Mouse (Mus musculus) layer of hippocampus, adult 11-12 months (tissue): Measurements from ENCODE around the gene Gm6309.
"Not testable (repeated sequence)": the region's sequence is repeated elsewhere in the genome, so short reads cannot be mapped to it uniquely, and the experiment has no call there.

ENCODE experiments used
- DNase-seq: peaks from one replicate; pipeline ENCODE4 v3.0.0; 2022; ENCODE audit warnings: low spot score

Gm6309 gene

DNA sequence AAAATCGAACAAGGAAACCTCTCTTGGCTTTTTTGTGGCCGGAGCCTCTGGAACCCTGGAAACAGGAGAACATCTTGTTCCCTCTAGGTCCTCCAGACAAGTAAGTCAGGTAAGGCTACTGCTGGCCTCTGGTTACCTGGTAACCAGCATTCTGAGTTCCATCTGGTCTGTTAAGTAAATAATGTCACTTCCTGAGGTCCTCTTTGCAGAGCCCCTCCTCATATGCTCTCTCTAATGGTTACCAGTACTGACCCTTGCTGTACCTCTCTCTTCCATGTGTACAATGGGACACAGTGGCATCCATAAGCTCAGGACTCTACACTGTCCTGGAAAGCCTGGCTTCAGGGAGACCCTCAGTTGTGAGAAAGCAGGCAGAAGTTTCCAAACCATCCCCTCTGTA lies at the start of gene Gm6309:
Gene Gm6309, minus strand, starts transcription at position 101 of the 400 bp plus-strand sequence.
- DNase-seq = not testable (repeated sequence)

DNA sequence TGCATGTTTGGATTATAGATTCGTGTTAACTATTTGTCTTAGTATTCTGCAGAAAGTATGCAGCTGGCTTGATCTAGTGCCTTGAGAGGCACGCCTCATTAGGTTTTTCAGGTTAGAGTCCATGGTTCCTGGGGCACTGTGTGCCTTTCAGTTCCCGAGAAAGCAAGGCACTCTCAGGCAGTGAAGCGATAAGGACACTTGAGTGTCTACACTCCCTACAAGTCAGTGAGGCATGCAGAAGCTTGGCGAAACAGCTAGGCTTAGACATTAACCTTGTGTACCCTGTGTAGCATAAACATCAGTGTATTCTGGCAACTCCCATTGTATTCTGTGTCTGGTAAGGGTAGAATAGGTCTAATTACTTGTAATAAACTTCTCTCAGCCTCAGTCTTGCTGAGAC lies 35.0 kb upstream of the Gm6309 start:
- no peak for DNase-seq

DNA sequence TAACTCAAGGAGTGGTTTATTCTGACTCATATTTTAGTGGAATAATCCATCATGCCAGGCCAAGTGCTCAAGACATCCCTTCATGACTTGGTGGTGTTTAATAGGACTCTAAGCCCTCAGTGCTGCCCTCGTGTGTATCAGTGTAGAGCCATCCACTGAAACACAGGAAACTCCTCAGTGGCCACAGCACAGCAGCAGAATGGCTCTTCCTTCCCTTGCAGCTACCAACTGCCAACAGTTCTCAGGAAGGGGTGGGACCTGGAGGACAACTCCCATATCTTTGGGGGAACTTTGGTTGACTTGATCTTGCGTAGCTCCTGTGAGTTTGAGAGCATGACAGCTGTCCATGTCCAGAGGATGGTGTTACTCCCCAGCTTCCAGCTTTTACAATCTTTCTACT lies 33.4 kb upstream of the Gm6309 start:
- no peak for DNase-seq

DNA sequence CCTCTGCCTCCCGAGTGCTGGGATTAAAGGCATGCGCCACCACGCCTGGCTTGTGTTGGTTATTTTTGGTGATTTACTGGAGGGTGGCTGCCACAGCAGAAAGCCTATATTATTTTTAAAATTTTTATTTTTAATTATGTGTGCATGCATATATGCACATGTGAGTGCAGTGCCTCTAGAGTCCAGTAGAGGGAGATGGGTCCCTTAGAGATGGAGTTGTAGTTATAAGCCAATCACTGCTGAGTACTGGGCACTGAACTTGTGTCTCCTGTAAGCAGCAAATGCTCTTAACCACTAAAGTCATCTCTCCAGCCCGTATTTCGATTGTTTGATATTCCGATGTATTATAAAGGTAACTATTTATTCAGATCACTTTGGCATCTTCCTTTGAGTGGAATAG lies 30.1 kb upstream of the Gm6309 start:
- no peak for DNase-seq

DNA sequence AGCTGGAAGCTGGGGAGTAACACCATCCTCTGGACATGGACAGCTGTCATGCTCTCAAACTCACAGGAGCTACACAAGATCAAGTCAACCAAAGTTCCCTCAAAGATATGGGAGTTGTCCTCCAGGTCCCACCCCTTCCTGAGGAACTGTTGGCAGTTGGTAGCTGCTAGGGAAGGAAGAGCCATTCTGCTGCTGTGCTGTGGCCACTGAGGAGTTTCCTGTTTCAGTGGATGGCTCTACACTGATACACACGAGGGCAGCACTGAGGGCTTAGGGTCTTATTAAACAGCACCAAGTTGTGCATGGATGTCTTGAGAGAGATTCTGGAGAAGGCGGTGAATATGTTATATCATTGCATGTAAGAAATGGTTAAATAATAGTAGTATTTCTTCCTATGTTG lies 29.0 kb upstream of the Gm6309 start:
- no peak for DNase-seq

- no peak for DNase-seq
Observed at GRCm38 (mm10) chr5:146199073-146199472, 28.6 kb upstream of the Gm6309 start.

- DNase-seq = no peak
Observed at GRCm38 (mm10) chr5:146193360-146193759, 22.8 kb upstream of the Gm6309 start.

GRCm38 (mm10) chr5:146190501-146191269 lies 20.2 kb upstream of the Gm6309 start:
- no peak for DNase-seq

DNA sequence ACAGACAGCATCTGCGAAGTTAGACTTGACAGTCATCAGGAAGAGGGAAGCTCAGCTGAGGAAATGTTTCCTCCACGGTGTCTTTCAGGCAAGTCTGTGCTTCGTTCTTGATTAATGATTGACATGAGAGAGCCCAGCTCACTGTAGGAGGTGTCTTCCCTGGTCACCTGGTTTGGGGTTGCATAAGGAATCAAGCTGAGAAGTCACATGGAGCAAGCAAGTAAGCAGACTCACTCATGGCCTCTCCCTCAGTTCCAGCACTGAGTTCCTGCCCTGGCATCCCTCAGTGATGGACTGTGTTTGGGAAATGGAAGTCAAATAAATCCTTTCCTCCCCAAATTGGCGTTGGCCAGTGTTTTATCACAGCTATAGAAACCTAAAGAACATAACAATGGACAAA lies 19.6 kb upstream of the Gm6309 start:
- no peak for DNase-seq

- no peak for DNase-seq
Observed at GRCm38 (mm10) chr5:146188712-146189111, 18.2 kb upstream of the Gm6309 start.

GRCm38 (mm10) chr5:146188144-146188543 lies 17.6 kb upstream of the Gm6309 start:
- no peak for DNase-seq

DNA sequence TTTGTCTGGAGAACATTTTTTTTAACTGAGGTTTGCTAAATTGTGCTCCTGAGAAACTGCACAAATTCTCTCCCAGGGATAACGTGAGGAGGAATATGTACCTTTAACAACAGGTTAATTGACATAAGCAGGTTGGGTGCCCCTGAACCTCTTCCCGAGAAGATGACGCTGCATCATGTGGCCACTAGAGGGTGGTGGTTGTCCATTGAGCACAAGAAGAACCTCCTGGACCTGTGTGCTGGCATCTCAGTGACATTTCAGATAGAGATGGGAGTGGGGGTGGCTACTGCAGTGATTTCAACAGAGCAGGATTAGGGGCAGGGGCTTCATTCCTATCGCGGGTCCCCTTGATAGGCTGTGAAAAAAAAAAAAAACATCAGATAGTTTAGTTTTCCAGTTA lies 16.9 kb upstream of the Gm6309 start:
- DNase-seq = peak; percentile 72

DNA sequence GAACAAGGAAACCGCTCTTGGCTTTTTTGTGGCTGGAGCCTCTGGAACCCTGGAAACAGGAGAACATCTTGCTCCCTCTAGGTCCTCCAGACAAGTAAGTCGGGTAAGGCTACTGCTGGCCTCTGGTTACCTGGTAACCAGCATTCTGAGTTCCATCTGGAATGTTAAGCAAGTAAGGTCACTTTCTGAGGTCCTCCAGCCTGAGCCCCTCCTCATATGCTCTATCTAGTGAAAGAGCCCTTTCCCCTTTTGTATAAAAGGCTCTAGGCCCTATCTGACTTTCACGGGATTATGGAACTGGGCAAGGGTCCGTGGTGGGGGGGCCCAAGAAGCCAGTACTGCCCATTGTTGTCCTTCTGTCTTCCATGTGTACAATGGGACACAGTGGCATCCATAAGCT lies 14.7 kb upstream of the Gm6309 start, which contains the start of gene 1700001J03Rik:
Gene 1700001J03Rik, minus strand, starts transcription at position 101 of the 400 bp plus-strand sequence.
- DNase-seq = not testable (repeated sequence)

- not testable (repeated sequence) for DNase-seq
Observed at GRCm38 (mm10) chr5:146172744-146173143, 2.2 kb upstream of the Gm6309 start.

GRCm38 (mm10) chr5:146160439-146160838 lies 10.1 kb downstream of the Gm6309 start, which contains the start of gene Gm5565:
Gene Gm5565, minus strand, starts transcription at chr5:146160539.
- not testable (repeated sequence) for DNase-seq

GRCm38 (mm10) chr5:146158326-146158725 lies 12.2 kb downstream of the Gm6309 start:
- not testable (repeated sequence) for DNase-seq

- DNase-seq = no peak
Observed at GRCm38 (mm10) chr5:146150454-146150853, 20.1 kb downstream of the Gm6309 start.

DNA sequence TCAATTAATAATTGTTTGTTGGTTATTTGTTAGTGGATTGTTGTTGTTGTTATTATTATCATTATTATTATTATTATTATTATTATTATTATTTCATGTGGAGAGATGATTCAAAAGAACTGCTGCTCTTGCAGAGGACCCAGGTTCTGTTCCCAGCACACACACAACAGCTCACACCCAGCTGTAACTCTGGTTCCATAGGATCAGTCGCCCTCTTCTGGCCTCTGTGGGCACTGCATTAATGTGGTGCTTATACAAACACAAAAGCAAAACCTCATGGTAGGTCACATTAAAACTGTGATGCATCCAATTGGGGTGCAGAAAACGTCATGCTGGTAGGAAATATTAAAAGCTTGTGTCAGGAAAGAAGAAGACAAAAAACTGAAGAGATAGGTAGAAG lies 22.6 kb downstream of the Gm6309 start:
- DNase-seq = no peak
